Mouse (Mus musculus): ENCODE data around the gene Olfr1196. TPM values are rescaled to one million over a fixed set of nuclear protein-coding genes. Genes with fewer than 3 reads are reported as not detected.

Olfr1196 gene
- not detected for polyA plus RNA-seq (2014; fragmentation: Illumina TruSeq; extraction: RNeasy Lipid Tissue Mini Kit (QIAGEN cat#74804); ENCODE audit: low replicate concordance)

DNA sequence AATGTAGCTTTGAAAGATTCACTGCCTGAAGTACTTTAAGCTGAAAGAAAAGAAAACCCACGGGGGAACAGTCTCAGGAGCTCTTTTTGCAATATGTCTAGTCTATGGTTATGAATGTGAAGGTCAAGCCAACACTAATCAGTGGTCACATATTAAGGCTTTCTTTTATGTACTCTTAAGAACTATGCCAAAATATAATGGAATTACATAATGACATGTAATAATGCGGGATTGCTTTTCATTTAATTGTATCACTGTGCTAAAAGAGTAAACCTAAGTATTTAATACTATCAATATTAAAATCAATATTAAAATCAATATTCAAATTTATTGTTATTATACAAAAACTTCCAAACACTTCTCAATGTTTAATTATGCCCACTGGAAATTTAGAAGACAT is at the start of gene Olfr1196:
Olfr1196 (minus strand) TSS at position 101 of the 400 bp plus-strand sequence.

DNA sequence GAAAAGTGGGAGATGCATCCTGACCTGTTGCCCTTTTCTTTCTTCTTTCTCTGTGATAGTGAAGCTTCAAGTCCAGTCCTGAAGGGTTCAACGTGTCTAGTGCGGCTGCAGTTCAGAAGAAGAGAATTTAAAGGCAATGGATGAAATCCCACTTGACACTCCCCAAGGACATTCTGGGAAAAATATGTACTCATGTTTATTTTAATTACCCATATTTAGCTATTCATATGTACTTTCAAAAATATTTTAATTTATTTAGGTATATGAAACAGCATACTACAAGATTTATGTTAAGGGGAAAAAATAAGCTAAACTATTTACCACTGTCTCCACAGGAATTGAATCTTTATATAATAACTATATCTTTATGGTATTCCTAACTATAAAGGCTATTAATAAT is 46.9 kb upstream of the Olfr1196 start, which contains the start of gene Olfr1198:
Olfr1198 (minus strand) TSS at position 101 of the 400 bp plus-strand sequence.

DNA sequence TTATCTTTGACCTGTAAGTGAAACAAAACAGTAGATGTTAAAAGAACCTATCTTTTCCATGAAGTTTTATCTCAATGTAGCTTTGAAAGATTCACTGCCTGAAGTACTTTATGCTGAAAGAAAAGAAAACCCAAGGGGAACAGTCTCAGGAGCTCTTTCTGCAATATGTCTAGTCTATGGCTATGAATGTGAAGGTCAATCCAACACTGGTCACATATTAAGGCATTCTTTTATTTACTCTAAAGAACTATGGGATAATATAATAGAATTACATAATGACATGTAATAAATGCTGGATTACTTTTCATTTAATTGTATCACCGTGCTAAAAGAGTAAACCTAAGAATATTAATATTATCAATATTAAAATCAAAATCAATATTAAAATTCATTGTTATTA is 27.9 kb upstream of the Olfr1196 start, which contains the start of gene Olfr1197:
Olfr1197 (minus strand) TSS at position 101 of the 400 bp plus-strand sequence.

DNA sequence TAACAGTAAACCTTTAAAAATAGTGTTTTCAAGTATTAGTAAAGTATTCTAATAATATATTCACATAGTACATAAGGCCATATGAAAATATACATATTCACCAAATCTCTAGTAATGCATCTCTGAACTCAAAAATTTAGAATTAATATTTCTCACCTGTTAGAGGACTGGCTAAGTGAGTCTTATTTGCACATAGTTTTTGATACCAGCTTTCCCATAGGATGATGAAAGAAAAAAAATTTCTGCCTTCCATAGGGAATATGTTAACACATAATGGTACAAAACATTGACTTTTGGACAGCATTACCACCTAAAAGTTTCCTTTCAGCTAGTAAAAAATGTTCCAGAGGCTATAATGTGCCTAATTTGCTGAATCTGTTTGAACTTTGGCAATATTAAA is 15.3 kb downstream of the Olfr1196 start, which contains the start of gene Olfr1195:
Olfr1195 (minus strand) TSS at position 101 of the 400 bp plus-strand sequence.

DNA sequence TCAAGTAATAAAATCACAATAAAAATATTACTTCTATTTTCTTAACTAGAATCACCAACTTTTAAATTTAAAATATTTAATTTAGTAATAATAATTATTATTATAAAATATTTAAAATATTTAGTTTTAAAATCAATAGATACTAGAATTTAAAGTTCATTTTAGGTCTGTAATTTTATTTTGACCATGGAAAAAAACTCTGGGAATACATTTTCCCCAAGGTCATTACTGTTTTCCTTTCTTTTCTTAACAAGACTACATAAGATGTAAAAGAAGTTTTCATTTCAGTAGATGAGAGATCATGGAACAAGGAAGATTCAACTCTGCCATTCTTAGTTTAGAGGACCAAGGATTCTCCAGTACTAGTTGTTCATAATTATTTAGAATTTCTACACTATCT is 29.1 kb downstream of the Olfr1196 start, which contains the start of gene Olfr1193:
Olfr1193 (plus strand) TSS at position 301 of the 400 bp plus-strand sequence.

DNA sequence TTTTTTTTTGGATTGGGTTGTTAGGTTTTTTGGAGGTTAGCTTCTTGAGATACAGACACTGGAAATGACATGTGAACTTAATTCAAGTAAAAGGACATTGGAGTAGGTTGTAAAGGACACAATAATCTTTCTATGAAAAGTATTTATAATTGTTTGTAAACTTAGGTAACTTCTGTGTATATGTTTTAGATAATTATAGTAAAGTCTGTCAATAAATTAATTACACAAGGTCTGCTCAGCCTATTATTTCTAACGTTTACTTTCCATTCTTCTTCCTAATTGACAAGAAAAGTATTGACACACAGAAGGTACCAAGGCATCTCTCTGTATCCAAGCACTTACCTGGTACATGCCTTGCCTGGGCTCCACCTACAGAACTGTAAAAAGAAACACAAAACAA is 56.2 kb downstream of the Olfr1196 start, which contains the start of gene Olfr1192-ps1:
Olfr1192-ps1 (plus strand) TSS at position 301 of the 400 bp plus-strand sequence.

Other genes with a start within 250 kb of the Olfr1196 start
- not detected for gene Olfr1183, start 249.7 kb downstream of the Olfr1196 start, polyA plus RNA-seq (2014; fragmentation: Illumina TruSeq; extraction: RNeasy Lipid Tissue Mini Kit (QIAGEN cat#74804); ENCODE audit: low replicate concordance)
- gene Olfr1184, start 221.0 kb downstream of the Olfr1196 start, polyA plus RNA-seq (2014; fragmentation: Illumina TruSeq; extraction: RNeasy Lipid Tissue Mini Kit (QIAGEN cat#74804); ENCODE audit: low replicate concordance): not detected
- gene Olfr1185-ps1, start 211.3 kb downstream of the Olfr1196 start, polyA plus RNA-seq (2014; fragmentation: Illumina TruSeq; extraction: RNeasy Lipid Tissue Mini Kit (QIAGEN cat#74804); ENCODE audit: low replicate concordance): not detected
- not detected for gene Olfr1186, start 186.0 kb downstream of the Olfr1196 start, polyA plus RNA-seq (2014; fragmentation: Illumina TruSeq; extraction: RNeasy Lipid Tissue Mini Kit (QIAGEN cat#74804); ENCODE audit: low replicate concordance)
- gene Olfr1188, start 147.7 kb downstream of the Olfr1196 start, polyA plus RNA-seq (2014; fragmentation: Illumina TruSeq; extraction: RNeasy Lipid Tissue Mini Kit (QIAGEN cat#74804); ENCODE audit: low replicate concordance): not detected
- not detected for gene Olfr1189, start 118.1 kb downstream of the Olfr1196 start, polyA plus RNA-seq (2014; fragmentation: Illumina TruSeq; extraction: RNeasy Lipid Tissue Mini Kit (QIAGEN cat#74804); ENCODE audit: low replicate concordance)
- gene Olfr1191-ps1, start 64.1 kb downstream of the Olfr1196 start, polyA plus RNA-seq (2014; fragmentation: Illumina TruSeq; extraction: RNeasy Lipid Tissue Mini Kit (QIAGEN cat#74804); ENCODE audit: low replicate concordance): not detected
- gene Olfr1192-ps1, start 56.1 kb downstream of the Olfr1196 start, polyA plus RNA-seq (2014; fragmentation: Illumina TruSeq; extraction: RNeasy Lipid Tissue Mini Kit (QIAGEN cat#74804); ENCODE audit: low replicate concordance): not detected
- not detected for gene Olfr1193, start 29.0 kb downstream of the Olfr1196 start, polyA plus RNA-seq (2014; fragmentation: Illumina TruSeq; extraction: RNeasy Lipid Tissue Mini Kit (QIAGEN cat#74804); ENCODE audit: low replicate concordance)
- not detected for gene Olfr1195, start 15.4 kb downstream of the Olfr1196 start, polyA plus RNA-seq (2014; fragmentation: Illumina TruSeq; extraction: RNeasy Lipid Tissue Mini Kit (QIAGEN cat#74804); ENCODE audit: low replicate concordance)
- gene Olfr1197, start 27.8 kb upstream of the Olfr1196 start, polyA plus RNA-seq (2014; fragmentation: Illumina TruSeq; extraction: RNeasy Lipid Tissue Mini Kit (QIAGEN cat#74804); ENCODE audit: low replicate concordance): not detected
- gene Olfr1198, start 46.8 kb upstream of the Olfr1196 start, polyA plus RNA-seq (2014; fragmentation: Illumina TruSeq; extraction: RNeasy Lipid Tissue Mini Kit (QIAGEN cat#74804); ENCODE audit: low replicate concordance): not detected
- not detected for gene Olfr1199, start 55.9 kb upstream of the Olfr1196 start, polyA plus RNA-seq (2014; fragmentation: Illumina TruSeq; extraction: RNeasy Lipid Tissue Mini Kit (QIAGEN cat#74804); ENCODE audit: low replicate concordance)
- not detected for gene Olfr1200, start 65.9 kb upstream of the Olfr1196 start, polyA plus RNA-seq (2014; fragmentation: Illumina TruSeq; extraction: RNeasy Lipid Tissue Mini Kit (QIAGEN cat#74804); ENCODE audit: low replicate concordance)
- not detected for gene Olfr1201, start 88.4 kb upstream of the Olfr1196 start, polyA plus RNA-seq (2014; fragmentation: Illumina TruSeq; extraction: RNeasy Lipid Tissue Mini Kit (QIAGEN cat#74804); ENCODE audit: low replicate concordance)
- not detected for gene Olfr1202, start 109.9 kb upstream of the Olfr1196 start, polyA plus RNA-seq (2014; fragmentation: Illumina TruSeq; extraction: RNeasy Lipid Tissue Mini Kit (QIAGEN cat#74804); ENCODE audit: low replicate concordance)
- not detected for gene Olfr1205, start 125.1 kb upstream of the Olfr1196 start, polyA plus RNA-seq (2014; fragmentation: Illumina TruSeq; extraction: RNeasy Lipid Tissue Mini Kit (QIAGEN cat#74804); ENCODE audit: low replicate concordance)
- not detected for gene Olfr1204, start 144.7 kb upstream of the Olfr1196 start, polyA plus RNA-seq (2014; fragmentation: Illumina TruSeq; extraction: RNeasy Lipid Tissue Mini Kit (QIAGEN cat#74804); ENCODE audit: low replicate concordance)
- not detected for gene Olfr1206, start 158.6 kb upstream of the Olfr1196 start, polyA plus RNA-seq (2014; fragmentation: Illumina TruSeq; extraction: RNeasy Lipid Tissue Mini Kit (QIAGEN cat#74804); ENCODE audit: low replicate concordance)
- gene Olfr1208, start 197.7 kb upstream of the Olfr1196 start, polyA plus RNA-seq (2014; fragmentation: Illumina TruSeq; extraction: RNeasy Lipid Tissue Mini Kit (QIAGEN cat#74804); ENCODE audit: low replicate concordance): not detected
- gene Olfr1209, start 210.6 kb upstream of the Olfr1196 start, polyA plus RNA-seq (2014; fragmentation: Illumina TruSeq; extraction: RNeasy Lipid Tissue Mini Kit (QIAGEN cat#74804); ENCODE audit: low replicate concordance): not detected
- not detected for gene Olfr1211, start 233.5 kb upstream of the Olfr1196 start, polyA plus RNA-seq (2014; fragmentation: Illumina TruSeq; extraction: RNeasy Lipid Tissue Mini Kit (QIAGEN cat#74804); ENCODE audit: low replicate concordance)
- not detected for gene Olfr1212, start 249.4 kb upstream of the Olfr1196 start, polyA plus RNA-seq (2014; fragmentation: Illumina TruSeq; extraction: RNeasy Lipid Tissue Mini Kit (QIAGEN cat#74804); ENCODE audit: low replicate concordance)

All from small intestine, adult 10 weeks (tissue).